Mouse (Mus musculus): ENCODE results near the gene Prr11. TPM values are rescaled to one million over a fixed set of nuclear protein-coding genes. Genes with fewer than 3 reads are reported as not detected.

Gene Prr11
- total RNA-seq (2018; cell fraction: chromatin; rRNA removed): 1 to 10 TPM in 8 of 26 experiments, under 1 TPM in 15, not detected in 3; 0.15 to 3.9 (median 0.74) TPM
- total RNA-seq (2018; cell fraction: cytosol; rRNA removed): 1 to 10 TPM in 19 of 26 experiments, under 1 TPM in 7; 0.65 to 3.6 (median 1.5) TPM
- total RNA-seq (2018; cell fraction: nucleus; rRNA removed): 1 to 10 TPM in 8 of 26 experiments, under 1 TPM in 18; 0.29 to 4.9 (median 0.69) TPM
- 0.32 to 6.0 TPM (median 3.3 TPM) in 3 replicates for polyA plus RNA-seq (2018)

- 1% methylated on average over 14 of the region's 14 CpGs for WGBS (ENCODE audit: missing documents)
- H3K79me2 ChIP-seq (ENCODE audit: inconsistent target): peaks cover 65% of the 10 kb centered on the region
- no peaks in the 10 kb centered on the region for H3K36me3 ChIP-seq (ENCODE audit: inconsistent target)
- H3K4me3 ChIP-seq (ENCODE audit: inconsistent target): peak within 1 kb of the TSS; percentile 96
- H3K27ac ChIP-seq: peak within 1 kb of the TSS; percentile 82
These were observed at the start of gene Prr11 for GRCm38 (mm10) chr11:87108409-87108754. Prr11 (minus strand) TSS chr11:87108708.

GRCm38 (mm10) chr11:87158012-87158411 is 49.5 kb upstream of the Prr11 start:
- 92% methylated on average over 2 of the region's 2 CpGs for WGBS (ENCODE audit: missing documents)
- H3K36me3 ChIP-seq (ENCODE audit: inconsistent target): no peaks in the 10 kb centered on the region
- no peaks in the 10 kb centered on the region for H3K79me2 ChIP-seq (ENCODE audit: inconsistent target)
- H3K4me3 ChIP-seq (ENCODE audit: inconsistent target): no peak overlapping the region
- no peak overlapping the region for H3K27ac ChIP-seq

- 78% methylated on average over 4 of the region's 4 CpGs for WGBS (ENCODE audit: missing documents)
- Histone ChIP-seq H3K79me2 (ENCODE audit: inconsistent target) (no peaks in the 10 kb centered on the region), H3K27ac (no peak overlapping the region), H3K4me3 (ENCODE audit: inconsistent target) (no peak overlapping the region), H3K36me3 (ENCODE audit: inconsistent target) (no peaks in the 10 kb centered on the region)
These were observed 27.7 kb upstream of the Prr11 start for GRCm38 (mm10) chr11:87136233-87136632.

GRCm38 (mm10) chr11:87126824-87127816 is 18.6 kb upstream of the Prr11 start, which contains the start of gene Trim37:
Trim37 (plus strand) TSS chr11:87127077.
- Histone ChIP-seq H3K27ac (peak within 1 kb of the TSS; percentile 28; the same call in 1 of the 2 replicates), H3K79me2 (ENCODE audit: inconsistent target) (peaks cover 20% of the 10 kb centered on the region), H3K4me3 (ENCODE audit: inconsistent target) (peak within 1 kb of the TSS; percentile 68), H3K36me3 (ENCODE audit: inconsistent target) (no peaks in the 10 kb centered on the region)
- WGBS (ENCODE audit: missing documents): 1% methylated on average over 87 of the region's 105 CpGs

GRCm38 (mm10) chr11:87126281-87126823 is 17.8 kb upstream of the Prr11 start:
- WGBS (ENCODE audit: missing documents): 11% methylated on average over 11 of the region's 12 CpGs
- peaks cover 20% of the 10 kb centered on the region for H3K79me2 ChIP-seq (ENCODE audit: inconsistent target)
- H3K27ac ChIP-seq: peak overlapping the region; percentile 28; the same call in 1 of the 2 replicates
- H3K4me3 ChIP-seq (ENCODE audit: inconsistent target): peak overlapping the region; percentile 51
- no peaks in the 10 kb centered on the region for H3K36me3 ChIP-seq (ENCODE audit: inconsistent target)

- H3K4me3 ChIP-seq (ENCODE audit: inconsistent target): no peak overlapping the region
- H3K79me2 ChIP-seq (ENCODE audit: inconsistent target): peaks cover 20% of the 10 kb centered on the region
- WGBS (ENCODE audit: missing documents): 94% methylated on average over 4 of the region's 4 CpGs
- H3K36me3 ChIP-seq (ENCODE audit: inconsistent target): no peaks in the 10 kb centered on the region
- H3K27ac ChIP-seq: no peak overlapping the region
These were observed 17.1 kb upstream of the Prr11 start for GRCm38 (mm10) chr11:87125562-87125961.

- Histone ChIP-seq H3K36me3 (ENCODE audit: inconsistent target) (no peaks in the 10 kb centered on the region), H3K79me2 (ENCODE audit: inconsistent target) (no peaks in the 10 kb centered on the region), H3K27ac (no peak overlapping the region), H3K4me3 (ENCODE audit: inconsistent target) (no peak overlapping the region)
- 85% methylated on average over 8 of the region's 8 CpGs for WGBS (ENCODE audit: missing documents)
These were observed 13.4 kb upstream of the Prr11 start for GRCm38 (mm10) chr11:87121864-87122263.

GRCm38 (mm10) chr11:87110172-87110909 is 1.8 kb upstream of the Prr11 start:
- 13% methylated on average over 9 of the region's 9 CpGs for WGBS (ENCODE audit: missing documents)
- Histone ChIP-seq H3K4me3 (ENCODE audit: inconsistent target) (peak overlapping the region; percentile 96), H3K27ac (peak overlapping the region; percentile 82), H3K36me3 (ENCODE audit: inconsistent target) (no peaks in the 10 kb centered on the region), H3K79me2 (ENCODE audit: inconsistent target) (peaks cover 85% of the 10 kb centered on the region)

- H3K36me3 ChIP-seq (ENCODE audit: inconsistent target): no peaks in the 10 kb centered on the region
- peak overlapping the region; percentile 96 for H3K4me3 ChIP-seq (ENCODE audit: inconsistent target)
- WGBS (ENCODE audit: missing documents): under 1% methylated on average over 41 of the region's 42 CpGs
- H3K79me2 ChIP-seq (ENCODE audit: inconsistent target): peaks cover 78% of the 10 kb centered on the region
- H3K27ac ChIP-seq: peak overlapping the region; percentile 82
These were observed 1.1 kb upstream of the Prr11 start for GRCm38 (mm10) chr11:87109519-87110171.

GRCm38 (mm10) chr11:87108755-87109518 is 429 bp upstream of the Prr11 start, which contains the start of gene Ska2:
Ska2 (plus strand) TSS chr11:87109234.
- H3K36me3 ChIP-seq (ENCODE audit: inconsistent target): no peaks in the 10 kb centered on the region
- peaks cover 71% of the 10 kb centered on the region for H3K79me2 ChIP-seq (ENCODE audit: inconsistent target)
- peak within 1 kb of the TSS; percentile 96 for H3K4me3 ChIP-seq (ENCODE audit: inconsistent target)
- under 1% methylated on average over 32 of the region's 40 CpGs for WGBS (ENCODE audit: missing documents)
- peak within 1 kb of the TSS; percentile 82 for H3K27ac ChIP-seq

GRCm38 (mm10) chr11:87087142-87087541 is 21.4 kb downstream of the Prr11 start:
- peaks cover 5% of the 10 kb centered on the region for H3K36me3 ChIP-seq (ENCODE audit: inconsistent target)
- H3K79me2 ChIP-seq (ENCODE audit: inconsistent target): peaks cover 44% of the 10 kb centered on the region
- WGBS (ENCODE audit: missing documents): 44% methylated on average over 2 of the region's 2 CpGs
- H3K27ac ChIP-seq: peak overlapping the region; percentile 57
- H3K4me3 ChIP-seq (ENCODE audit: inconsistent target): peak overlapping the region; percentile 100

GRCm38 (mm10) chr11:87086290-87086984 is 22.1 kb downstream of the Prr11 start, which contains the start of gene Smg8:
Smg8 (minus strand) TSS chr11:87086774.
- H3K27ac ChIP-seq: peak within 1 kb of the TSS; percentile 57
- H3K36me3 ChIP-seq (ENCODE audit: inconsistent target): peaks cover 12% of the 10 kb centered on the region
- H3K79me2 ChIP-seq (ENCODE audit: inconsistent target): peaks cover 51% of the 10 kb centered on the region
- peak within 1 kb of the TSS; percentile 100 for H3K4me3 ChIP-seq (ENCODE audit: inconsistent target)
- WGBS (ENCODE audit: missing documents): under 1% methylated on average over 43 of the region's 43 CpGs

Measured in macrophage (primary cell).